Mouse (Mus musculus): ENCODE measurements at regions not wholly inside any gene's neighbourhood (a gene's known extent, or its start where the extent isn't known, plus 50 kb on each side); places are given as distances from the start of the nearest gene placed in this dataset.

- TF ChIP-seq TAL1 (conservative IDR thresholded peaks at IDR 0.05; ENCODE audit: low read depth, low read length), result no peak
- TF ChIP-seq GATA1 (IDR thresholded peaks at IDR 0.05; ENCODE audit: borderline replicate concordance, low read length), result no peak
- TF ChIP-seq CTCF (IDR thresholded peaks at IDR 0.05; ENCODE audit: low read depth, low read length), result no peak
- TF ChIP-seq POLR2AphosphoS5 (IDR thresholded peaks at IDR 0.05; ENCODE audit: insufficient replicate concordance, low read depth, low read length), result no peak
- TF ChIP-seq GATA2 (IDR thresholded peaks at IDR 0.05; ENCODE audit: borderline replicate concordance, low read depth, low read length), result no peak
These were observed 225.8 kb downstream of the Usp25 start for GRCm38 (mm10) chr16:77239176-77239790.

Data from G1E (cell line).